Mouse (Mus musculus): Measurements from ENCODE around the gene Rasl2-9. TPM values are rescaled to one million over a fixed set of nuclear protein-coding genes. Genes with fewer than 3 reads are reported as not detected.

The Rasl2-9 gene
- polyA plus RNA-seq, 1 experiment, result 0.05 TPM

DNA sequence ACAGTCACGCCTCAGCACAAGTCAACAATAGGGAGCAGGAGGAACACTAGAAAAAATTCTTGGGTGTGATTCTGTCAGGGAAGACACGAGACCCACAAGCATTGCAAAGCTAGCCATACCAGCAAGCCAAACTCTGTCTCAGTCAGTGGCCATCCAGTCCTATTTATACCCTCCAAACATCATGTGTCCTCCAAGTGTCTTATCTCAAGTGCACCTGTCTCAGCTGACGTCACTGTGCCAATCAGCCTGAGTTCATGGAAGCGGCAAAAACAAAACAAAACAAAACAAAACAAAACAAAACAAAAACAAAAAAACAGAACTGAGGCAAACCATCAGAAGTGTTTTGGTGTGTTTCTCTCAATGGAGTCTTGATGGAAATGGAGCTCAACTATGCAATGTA is 17.5 kb downstream of the Rasl2-9 start:
- H3K4me3 ChIP-seq (ENCODE audit: insufficient read depth, poor library complexity, severe bottlenecking), result no peak overlapping the region
- no peaks in the 10 kb centered on the region for H3K36me3 ChIP-seq (ENCODE audit: control insufficient read depth, insufficient read depth)
- TF ChIP-seq MYOG (IDR thresholded peaks at IDR 0.05; ENCODE audit: control insufficient read depth, extremely low read depth, insufficient read length) (no peak), CEBPB (IDR thresholded peaks at IDR 0.05; ENCODE audit: low read depth) (no peak), MAX (IDR thresholded peaks at IDR 0.05) (no peak), FOSL1 (IDR thresholded peaks at IDR 0.05; ENCODE audit: insufficient read depth, low read length, poor library complexity, severe bottlenecking) (no peak), USF1 (IDR thresholded peaks at IDR 0.05; ENCODE audit: low read depth) (no peak), CTCF (IDR thresholded peaks at IDR 0.05; ENCODE audit: control insufficient read depth, insufficient read depth, insufficient read length) (no peak), MYOD1 (IDR thresholded peaks at IDR 0.05; ENCODE audit: control insufficient read depth, insufficient read length, low read depth) (no peak)
- no peaks in the 10 kb centered on the region for H3K79me3 ChIP-seq (ENCODE audit: low read depth)
- H3K79me2 ChIP-seq (ENCODE audit: control insufficient read depth, insufficient read depth), result no peaks in the 10 kb centered on the region
- no peak overlapping the region for H3ac ChIP-seq (ENCODE audit: control insufficient read depth, insufficient read length, low read depth)
- no peaks in the 10 kb centered on the region for H3K27me3 ChIP-seq (ENCODE audit: control insufficient read depth, insufficient read depth, insufficient read length)

DNA sequence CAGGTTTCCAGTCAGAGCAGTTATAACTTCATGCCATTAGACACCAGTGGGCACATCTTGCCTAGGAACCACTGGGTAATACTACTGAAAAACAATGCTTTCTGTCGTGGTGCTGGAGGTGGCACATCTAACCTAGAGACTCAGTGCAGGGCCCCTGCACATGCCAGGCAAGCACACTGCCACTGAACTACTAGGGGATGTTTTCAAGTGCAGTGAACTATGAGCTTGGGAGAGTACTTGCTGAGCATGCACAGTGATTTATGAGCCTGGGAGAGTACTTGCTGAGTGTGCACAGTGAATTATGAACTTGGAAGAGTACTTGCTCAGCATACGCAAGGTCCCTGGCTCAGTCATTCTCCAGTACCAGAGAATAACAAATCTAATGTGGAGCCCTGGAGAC is 23.2 kb downstream of the Rasl2-9 start:
- Histone ChIP-seq H3K4me3 (ENCODE audit: insufficient read depth, poor library complexity, severe bottlenecking) (no peak overlapping the region), H3ac (ENCODE audit: control insufficient read depth, insufficient read length, low read depth) (no peak overlapping the region), H3K36me3 (ENCODE audit: control insufficient read depth, insufficient read depth) (peaks cover 6% of the 10 kb centered on the region), H3K27me3 (ENCODE audit: control insufficient read depth, insufficient read depth, insufficient read length) (no peaks in the 10 kb centered on the region), H3K79me2 (ENCODE audit: control insufficient read depth, insufficient read depth) (no peaks in the 10 kb centered on the region), H3K79me3 (ENCODE audit: low read depth) (no peaks in the 10 kb centered on the region)
- no peak for TF ChIP-seq USF1 (IDR thresholded peaks at IDR 0.05; ENCODE audit: low read depth)
- no peak for TF ChIP-seq MAX (IDR thresholded peaks at IDR 0.05)
- TF ChIP-seq CEBPB (IDR thresholded peaks at IDR 0.05; ENCODE audit: low read depth), result no peak
- TF ChIP-seq CTCF (IDR thresholded peaks at IDR 0.05; ENCODE audit: control insufficient read depth, insufficient read depth, insufficient read length), result no peak
- no peak for TF ChIP-seq FOSL1 (IDR thresholded peaks at IDR 0.05; ENCODE audit: insufficient read depth, low read length, poor library complexity, severe bottlenecking)
- no peak for TF ChIP-seq MYOD1 (IDR thresholded peaks at IDR 0.05; ENCODE audit: control insufficient read depth, insufficient read length, low read depth)
- no peak for TF ChIP-seq MYOG (IDR thresholded peaks at IDR 0.05; ENCODE audit: control insufficient read depth, extremely low read depth, insufficient read length)

DNA sequence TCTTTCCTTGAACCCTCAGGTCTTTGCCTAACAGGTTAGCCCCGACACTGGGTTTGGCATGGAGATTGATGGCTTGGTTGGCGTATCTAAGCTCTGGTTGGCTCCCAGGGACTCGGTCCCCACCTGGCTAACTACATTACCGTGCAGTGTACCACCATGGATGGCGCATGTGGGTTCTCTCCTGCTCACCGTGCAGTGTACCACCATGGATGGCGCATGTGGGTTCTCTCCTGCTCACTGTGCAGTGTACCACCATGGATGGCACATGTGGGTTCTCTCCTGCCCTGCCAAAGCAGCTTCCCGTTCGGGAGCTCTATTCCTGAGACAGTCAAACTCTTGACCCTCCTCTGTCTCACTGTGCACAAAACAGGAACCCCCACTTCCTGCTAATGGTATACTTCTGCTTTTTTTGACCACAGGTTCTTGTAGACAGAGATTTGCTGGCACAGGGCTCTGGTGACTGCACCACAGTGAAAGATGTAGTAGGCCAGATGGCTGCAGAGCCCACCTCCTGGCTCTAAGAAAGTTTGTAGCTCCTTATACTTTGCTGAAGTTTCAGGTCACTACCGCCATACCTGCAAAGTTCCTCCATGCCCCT is 24.6 kb downstream of the Rasl2-9 start:
- H3K27me3 ChIP-seq (ENCODE audit: control insufficient read depth, insufficient read depth, insufficient read length), result no peaks in the 10 kb centered on the region
- no peaks in the 10 kb centered on the region for H3K79me3 ChIP-seq (ENCODE audit: low read depth)
- TF ChIP-seq CEBPB (IDR thresholded peaks at IDR 0.05; ENCODE audit: low read depth) (no peak), MAX (IDR thresholded peaks at IDR 0.05) (no peak), MYOD1 (IDR thresholded peaks at IDR 0.05; ENCODE audit: control insufficient read depth, insufficient read length, low read depth) (no peak), USF1 (IDR thresholded peaks at IDR 0.05; ENCODE audit: low read depth) (no peak), CTCF (IDR thresholded peaks at IDR 0.05; ENCODE audit: control insufficient read depth, insufficient read depth, insufficient read length) (no peak), MYOG (IDR thresholded peaks at IDR 0.05; ENCODE audit: control insufficient read depth, extremely low read depth, insufficient read length) (no peak), FOSL1 (IDR thresholded peaks at IDR 0.05; ENCODE audit: insufficient read depth, low read length, poor library complexity, severe bottlenecking) (no peak)
- H3ac ChIP-seq (ENCODE audit: control insufficient read depth, insufficient read length, low read depth), result no peak overlapping the region
- H3K36me3 ChIP-seq (ENCODE audit: control insufficient read depth, insufficient read depth), result peaks cover 6% of the 10 kb centered on the region
- H3K4me3 ChIP-seq (ENCODE audit: insufficient read depth, poor library complexity, severe bottlenecking), result no peak overlapping the region
- no peaks in the 10 kb centered on the region for H3K79me2 ChIP-seq (ENCODE audit: control insufficient read depth, insufficient read depth)

DNA sequence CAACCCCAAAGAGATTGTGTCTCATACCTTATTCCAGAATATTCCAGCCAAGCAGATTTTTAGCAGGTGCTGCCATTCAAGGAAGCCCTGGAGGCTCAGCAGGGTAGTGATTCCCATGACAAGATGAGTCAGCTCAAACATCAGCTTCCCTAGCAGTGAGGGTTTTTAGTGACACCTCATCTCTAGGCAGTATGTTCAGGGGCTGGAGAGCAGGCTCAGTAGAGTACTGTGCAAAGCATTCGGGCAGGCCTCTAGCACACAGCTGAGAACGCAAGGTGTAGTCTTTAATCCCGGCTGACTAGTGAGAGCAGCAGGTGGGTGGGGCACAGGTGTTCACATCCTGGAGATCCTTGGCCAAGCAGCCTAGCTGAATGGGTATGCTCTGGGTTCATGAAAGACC is 26.0 kb downstream of the Rasl2-9 start:
- no peak for TF ChIP-seq USF1 (IDR thresholded peaks at IDR 0.05; ENCODE audit: low read depth)
- no peak for TF ChIP-seq CEBPB (IDR thresholded peaks at IDR 0.05; ENCODE audit: low read depth)
- TF ChIP-seq MYOD1 (IDR thresholded peaks at IDR 0.05; ENCODE audit: control insufficient read depth, insufficient read length, low read depth), result no peak
- TF ChIP-seq FOSL1 (IDR thresholded peaks at IDR 0.05; ENCODE audit: insufficient read depth, low read length, poor library complexity, severe bottlenecking), result no peak
- TF ChIP-seq MAX (IDR thresholded peaks at IDR 0.05), result no peak
- TF ChIP-seq CTCF (IDR thresholded peaks at IDR 0.05; ENCODE audit: control insufficient read depth, insufficient read depth, insufficient read length), result no peak
- no peak for TF ChIP-seq MYOG (IDR thresholded peaks at IDR 0.05; ENCODE audit: control insufficient read depth, extremely low read depth, insufficient read length)
- Histone ChIP-seq H3K4me3 (ENCODE audit: insufficient read depth, poor library complexity, severe bottlenecking) (no peak overlapping the region), H3K36me3 (ENCODE audit: control insufficient read depth, insufficient read depth) (peaks cover 9% of the 10 kb centered on the region)

DNA sequence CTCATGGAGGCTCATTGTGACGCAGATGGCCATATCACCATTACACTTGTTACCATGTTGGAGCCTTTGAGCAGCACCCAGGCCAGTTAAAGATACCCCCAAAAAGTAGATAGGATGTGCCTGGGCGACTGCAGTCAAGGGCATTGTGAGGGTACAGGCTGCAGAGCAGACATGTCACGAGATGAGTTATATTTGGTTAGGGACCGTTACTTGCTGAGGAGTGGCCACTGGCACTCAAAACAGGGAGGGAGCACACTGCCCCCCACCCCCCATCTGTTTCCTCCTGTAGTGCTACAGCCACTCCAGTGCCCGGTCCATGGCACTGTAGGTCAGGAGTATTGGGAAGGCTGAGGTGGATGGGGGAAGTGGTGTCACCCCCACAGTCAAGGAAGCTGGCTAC is 27.0 kb downstream of the Rasl2-9 start:
- TF ChIP-seq USF1 (IDR thresholded peaks at IDR 0.05; ENCODE audit: low read depth) (no peak), MYOG (IDR thresholded peaks at IDR 0.05; ENCODE audit: control insufficient read depth, extremely low read depth, insufficient read length) (no peak), CEBPB (IDR thresholded peaks at IDR 0.05; ENCODE audit: low read depth) (no peak), MYOD1 (IDR thresholded peaks at IDR 0.05; ENCODE audit: control insufficient read depth, insufficient read length, low read depth) (no peak), CTCF (IDR thresholded peaks at IDR 0.05; ENCODE audit: control insufficient read depth, insufficient read depth, insufficient read length) (no peak), MAX (IDR thresholded peaks at IDR 0.05) (no peak), FOSL1 (IDR thresholded peaks at IDR 0.05; ENCODE audit: insufficient read depth, low read length, poor library complexity, severe bottlenecking) (no peak)
- Histone ChIP-seq H3ac (ENCODE audit: control insufficient read depth, insufficient read length, low read depth) (no peak overlapping the region), H3K79me3 (ENCODE audit: low read depth) (no peaks in the 10 kb centered on the region), H3K79me2 (ENCODE audit: control insufficient read depth, insufficient read depth) (no peaks in the 10 kb centered on the region), H3K36me3 (ENCODE audit: control insufficient read depth, insufficient read depth) (peaks cover 14% of the 10 kb centered on the region), H3K27me3 (ENCODE audit: control insufficient read depth, insufficient read depth, insufficient read length) (no peaks in the 10 kb centered on the region), H3K4me3 (ENCODE audit: insufficient read depth, poor library complexity, severe bottlenecking) (no peak overlapping the region)

More for the DNA sequence above, 26.0 kb downstream of the Rasl2-9 start:
- Histone ChIP-seq H3ac (ENCODE audit: control insufficient read depth, insufficient read length, low read depth) (no peak overlapping the region), H3K79me2 (ENCODE audit: control insufficient read depth, insufficient read depth) (no peaks in the 10 kb centered on the region), H3K27me3 (ENCODE audit: control insufficient read depth, insufficient read depth, insufficient read length) (no peaks in the 10 kb centered on the region), H3K79me3 (ENCODE audit: low read depth) (no peaks in the 10 kb centered on the region)

All from C2C12 (cell line).